Mouse (Mus musculus) CH12.LX (cell line): Measurements from ENCODE around the gene Kmo.

Experiments
- CHD2 ChIP-seq: IDR thresholded peaks from 2 replicates; pipeline ENCODE4 v1.6.1; 2011; ENCODE audit warnings: low read length, improper control_type of control experiment
- CTCF ChIP-seq, 2 experiments: IDR thresholded peaks in 1 of 2; conservative IDR thresholded peaks in 1 of 2; 2 replicates each; pipeline ENCODE4 v1.5.1; 2011 to 2012; ENCODE audit warnings: low read depth in 2 of 2, low read length in 2 of 2, improper control_type of control experiment in 1 of 2, inconsistent platforms in 1 of 2, mild to moderate bottlenecking in 1 of 2, moderate library complexity in 1 of 2
- E2F4 ChIP-seq: IDR thresholded peaks from 2 replicates; pipeline ENCODE4 v1.6.1; 2011; ENCODE audit warnings: low read depth, low read length, improper control_type of control experiment; ENCODE audit not compliant: insufficient replicate concordance
- JUND ChIP-seq: conservative IDR thresholded peaks from 2 replicates; pipeline ENCODE4 v1.6.1; 2011; ENCODE audit warnings: low read depth, low read length, improper control_type of control experiment
- MAFK ChIP-seq: IDR thresholded peaks from 2 replicates; pipeline ENCODE4 v1.6.1; 2011; ENCODE audit warnings: low read length, improper control_type of control experiment; ENCODE audit not compliant: insufficient replicate concordance
- NELFE ChIP-seq: IDR thresholded peaks from 2 replicates; pipeline ENCODE4 v1.6.1; 2011; ENCODE audit warnings: low read depth, low read length, improper control_type of control experiment

DNA sequence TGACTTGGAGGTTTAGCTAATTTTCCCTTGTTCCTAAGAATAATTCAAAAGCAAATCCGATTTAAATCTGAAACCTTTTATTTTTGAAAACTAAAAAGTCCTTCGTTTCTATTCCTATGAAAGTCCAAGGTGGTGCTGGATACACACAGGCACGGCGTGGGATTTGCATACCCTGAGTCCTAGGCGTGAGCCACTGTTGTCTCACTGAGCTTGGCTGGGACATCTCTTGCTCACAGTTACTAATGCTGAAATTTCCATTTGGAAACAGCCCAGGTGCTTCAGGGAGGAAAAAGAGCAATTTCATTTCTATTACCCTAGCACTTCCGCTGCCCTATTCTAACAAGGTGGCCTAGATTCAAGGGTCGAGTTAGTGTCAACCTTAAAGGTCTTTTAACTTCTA is 39.8 kb upstream of the Kmo start:
- TF ChIP-seq E2F4 (no peak), CTCF (conservative IDR thresholded peaks at IDR 0.05 in 1 of 2, IDR thresholded peaks at IDR 0.05 in 1 of 2; ENCODE audit: low read depth in 2 of 2, low read length in 2 of 2) (no peak), CHD2 (no peak), JUND (no peak), NELFE (no peak), MAFK (no peak)
